Mouse (Mus musculus) lung, postnatal 0 days (tissue): ENCODE data around the gene Cd59a. TPM values are rescaled to one million over a fixed set of nuclear protein-coding genes. Genes with fewer than 3 reads are reported as not detected.

Source experiments
- ATAC-seq: fragments of 200-750 bp; cut with Nextera tagmentation; 2 replicates; pipeline ENCODE4 v1.8.0; 2017; ENCODE audit warnings: moderate library complexity
- DNase-seq: peaks from one replicate; pipeline ENCODE4 v3.0.0-alpha.2; 2016; ENCODE audit warnings: low spot score
- H3K27ac ChIP-seq: fragments of 300-500 bp; sonication (generic); 2 replicates; pipeline ENCODE4 v1.5.1; 2014; ENCODE audit warnings: antibody characterized with exemption, mild to moderate bottlenecking, low read length, mixed read lengths
- H3K27me3 ChIP-seq: fragments of 300-500 bp; sonication (generic); replicated peaks from 2 replicates; pipeline ENCODE4 v1.6.1; 2014; ENCODE audit warnings: low read length, mixed read lengths; ENCODE audit not compliant: insufficient read depth
- H3K36me3 ChIP-seq: fragments of 300-500 bp; sonication (generic); 2 replicates; pipeline ENCODE4 v1.6.1; 2014; ENCODE audit warnings: low read length, mixed read lengths; ENCODE audit not compliant: insufficient read depth
- H3K4me1 ChIP-seq: fragments of 300-500 bp; sonication (generic); 2 replicates; pipeline ENCODE4 v1.6.1; 2014; ENCODE audit warnings: antibody characterized with exemption, low read depth, low read length, mixed read lengths; ENCODE audit not compliant: insufficient read depth
- H3K4me2 ChIP-seq: fragments of 300-500 bp; sonication (generic); replicated peaks from 2 replicates; pipeline ENCODE4 v1.6.1; 2014; ENCODE audit warnings: low read depth, mild to moderate bottlenecking, low read length, moderate library complexity, mixed read lengths
- H3K4me3 ChIP-seq: fragments of 300-500 bp; sonication (generic); 2 replicates; pipeline ENCODE4 v1.5.1; 2014; ENCODE audit warnings: low read depth, low read length
- H3K9ac ChIP-seq: fragments of 300-500 bp; sonication (generic); replicated peaks from 2 replicates; pipeline ENCODE4 v1.6.1; 2014; ENCODE audit warnings: low read depth, mild to moderate bottlenecking
- H3K9me3 ChIP-seq: fragments of 300-500 bp; sonication (generic); 2 replicates; pipeline ENCODE4 v1.6.1; 2016; ENCODE audit warnings: low read length, mixed read lengths
- CTCF ChIP-seq: IDR thresholded peaks from 2 replicates; pipeline ENCODE4 v1.5.1; 2016; ENCODE audit warnings: antibody characterized with exemption, mild to moderate bottlenecking
- EP300 ChIP-seq: IDR thresholded peaks from 2 replicates; pipeline ENCODE4 v1.6.1; 2016; ENCODE audit warnings: antibody characterized with exemption, mild to moderate bottlenecking, control low read depth
- WGBS: fragments of 180-500 bp; shearing (Covaris S2); extraction: QIAGEN DNeasy Blood & Tissue Kit; methylation state at CpG from one replicate; pipeline ENCODE4 v1.1.7; 2014; 5-methylcytosine and 5-hydroxymethylcytosine counted together
- polyA plus RNA-seq: library from polyadenylated mRNA; unstranded; fragments of >200 nt; fragmentation: Nextera tagmentation; extraction: Ambion mirVana; gene quantifications from 2 replicates; pipeline ENCODE4 v1.2.1, GENCODE M21; 2015

Gene Cd59a
- polyA plus RNA-seq, 1 experiment from 2014 or later: 32.4 TPM

DNA sequence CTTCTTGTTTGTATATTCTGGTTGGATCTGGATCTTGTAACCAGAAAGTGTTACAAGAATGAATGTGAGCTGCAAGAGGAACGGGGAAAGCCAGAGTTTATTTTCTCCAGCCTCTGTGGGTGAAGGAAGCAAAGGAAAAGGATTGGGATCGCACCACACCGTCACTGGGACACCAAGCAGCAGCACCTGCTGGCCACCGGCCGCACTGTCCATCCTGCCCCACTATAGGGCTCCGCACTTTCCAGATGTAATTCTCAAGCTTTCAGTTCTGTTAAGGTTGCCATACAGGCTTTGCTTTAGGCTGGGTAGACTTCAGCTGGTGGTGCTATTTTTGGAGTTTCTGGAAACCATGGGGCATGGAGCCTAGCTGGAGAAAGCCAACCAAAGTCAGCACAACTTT, 24.7 kb downstream of the Cd59a start:
- Histone ChIP-seq H3K9me3 (no peaks in the 10 kb centered on the region), H3K9ac (no peak overlapping the region), H3K4me2 (no peak overlapping the region), H3K4me1 (peaks cover 3% of the 10 kb centered on the region; the same call in 1 of the 2 replicates), H3K36me3 (no peaks in the 10 kb centered on the region), H3K27ac (no peak overlapping the region), H3K4me3 (no peak overlapping the region), H3K27me3 (no peaks in the 10 kb centered on the region)
- TF ChIP-seq EP300 (no peak), CTCF (peak; percentile 32)
- WGBS: 55% methylated on average over 6 of the region's 6 CpGs
- DNase-seq (no peak), ATAC-seq (no peak)

DNA sequence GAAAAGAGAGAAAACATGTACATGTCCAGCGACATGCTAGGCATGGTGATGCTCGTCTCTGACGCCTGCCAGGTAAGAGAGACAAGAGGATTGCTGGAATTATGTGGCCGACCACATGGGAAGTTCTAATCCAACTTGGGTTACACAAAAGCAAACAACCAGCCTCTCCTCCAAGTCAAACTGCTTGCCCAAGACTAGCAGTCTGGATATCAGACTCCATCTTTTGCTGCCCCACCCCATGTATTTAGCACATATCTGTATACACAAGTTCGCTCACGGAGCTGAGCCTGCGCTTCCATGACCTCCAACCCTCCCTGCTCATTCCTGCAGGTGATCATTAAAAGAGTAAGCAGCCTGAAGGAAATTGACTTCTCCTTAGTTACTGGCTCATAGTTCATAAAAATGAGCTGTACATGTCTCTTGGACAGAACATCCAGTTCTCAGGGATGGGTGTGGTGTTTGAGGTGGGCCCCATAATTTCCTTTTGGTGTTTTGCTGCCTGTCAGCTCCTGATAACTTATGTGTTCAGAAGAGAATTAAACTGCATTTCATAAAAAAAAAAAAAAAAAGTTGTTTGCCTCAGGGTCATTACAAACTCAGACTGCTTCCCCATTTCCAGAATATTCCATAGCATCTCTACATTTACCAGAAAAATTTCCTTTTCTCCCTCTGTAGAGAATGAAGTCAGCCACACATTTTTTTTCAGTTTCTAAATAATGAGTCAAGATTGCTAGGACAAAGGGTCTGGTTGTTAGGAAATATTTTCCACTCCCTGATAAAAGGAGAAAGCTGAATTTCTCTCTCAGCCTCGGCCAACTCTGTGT, 26.3 kb downstream of the Cd59a start:
- H3K27me3 ChIP-seq: no peaks in the 10 kb centered on the region
- TF ChIP-seq EP300 (peak; percentile 99), CTCF (no peak)
- ATAC-seq (peak; percentile 19; the same call in 1 of the 2 replicates), DNase-seq (no peak)
- peaks cover 3% of the 10 kb centered on the region; the same call in 1 of the 2 replicates for H3K4me1 ChIP-seq
- peak overlapping the region; percentile 98 for H3K4me2 ChIP-seq
- H3K27ac ChIP-seq: 0 out of 2 replicates have a peak overlapping the region, but pooled peaks have one; percentile 32
- H3K36me3 ChIP-seq: no peaks in the 10 kb centered on the region
- 66% methylated on average over 8 of the region's 8 CpGs for WGBS
- H3K4me3 ChIP-seq: peak overlapping the region; percentile 66
- no peaks in the 10 kb centered on the region for H3K9me3 ChIP-seq
- H3K9ac ChIP-seq: peak overlapping the region; percentile 37; the same call in 1 of the 2 replicates

DNA sequence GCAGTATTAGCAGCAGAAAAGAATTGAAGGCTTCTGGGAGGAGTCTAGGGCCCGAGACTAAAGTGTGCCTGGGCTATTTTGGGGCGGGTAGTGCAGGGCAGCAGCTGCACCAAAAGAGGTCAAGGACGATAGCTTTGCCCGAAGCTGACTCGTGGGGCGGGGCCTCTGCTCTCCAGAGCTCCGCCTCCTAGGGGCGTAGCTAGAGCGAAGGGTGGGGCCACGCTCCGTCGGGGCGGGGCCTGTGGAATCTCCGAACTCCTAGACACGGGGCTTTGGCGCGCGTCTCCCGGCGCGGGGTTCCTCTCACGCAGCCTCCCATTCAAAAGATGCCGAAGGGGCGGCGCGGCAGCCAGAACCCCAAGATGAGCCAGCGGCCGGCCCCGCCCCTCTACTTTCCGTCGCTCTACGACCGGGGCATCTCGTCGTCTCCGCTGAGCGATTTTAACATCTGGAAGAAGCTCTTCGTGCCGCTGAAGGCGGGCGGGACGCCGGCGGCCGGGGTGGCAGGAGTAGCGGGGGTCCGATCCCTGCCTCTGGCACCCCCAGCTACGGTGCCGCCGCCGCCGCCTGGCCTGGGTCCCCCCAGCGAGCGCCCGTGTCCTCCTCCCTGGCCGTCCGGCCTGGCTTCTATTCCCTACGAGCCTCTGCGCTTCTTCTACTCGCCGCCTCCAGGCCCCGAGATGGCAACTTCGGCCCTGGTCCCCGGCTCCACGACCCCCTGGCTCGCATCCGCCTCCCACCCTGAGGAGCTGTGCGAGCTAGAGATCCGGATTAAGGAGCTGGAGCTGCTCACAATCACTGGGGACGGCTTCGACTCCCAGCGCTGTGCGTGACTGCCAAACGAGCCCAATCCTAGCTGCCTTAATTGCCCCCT, 27.1 kb downstream of the Cd59a start, which contains the start of gene A930018P22Rik:
Gene A930018P22Rik (plus strand): TSS at position 265 of the 874 bp plus-strand sequence.
- peak within 1 kb of the TSS; percentile 37; the same call in 1 of the 2 replicates for H3K9ac ChIP-seq
- no peaks in the 10 kb centered on the region for H3K36me3 ChIP-seq
- under 1% methylated on average over 58 of the region's 74 CpGs for WGBS
- H3K27me3 ChIP-seq: no peaks in the 10 kb centered on the region
- DNase-seq (peak; percentile 94), ATAC-seq (peak; percentile 96)
- H3K4me2 ChIP-seq: peak within 1 kb of the TSS; percentile 98
- peaks cover 3% of the 10 kb centered on the region; the same call in 1 of the 2 replicates for H3K4me1 ChIP-seq
- peak; percentile 22; the same call in 1 of the 2 replicates for TF ChIP-seq CTCF
- no peak for TF ChIP-seq EP300
- H3K4me3 ChIP-seq: peak within 1 kb of the TSS; percentile 66
- no peaks in the 10 kb centered on the region for H3K9me3 ChIP-seq
- peak within 1 kb of the TSS; percentile 44; the same call in 1 of the 2 replicates for H3K27ac ChIP-seq

DNA sequence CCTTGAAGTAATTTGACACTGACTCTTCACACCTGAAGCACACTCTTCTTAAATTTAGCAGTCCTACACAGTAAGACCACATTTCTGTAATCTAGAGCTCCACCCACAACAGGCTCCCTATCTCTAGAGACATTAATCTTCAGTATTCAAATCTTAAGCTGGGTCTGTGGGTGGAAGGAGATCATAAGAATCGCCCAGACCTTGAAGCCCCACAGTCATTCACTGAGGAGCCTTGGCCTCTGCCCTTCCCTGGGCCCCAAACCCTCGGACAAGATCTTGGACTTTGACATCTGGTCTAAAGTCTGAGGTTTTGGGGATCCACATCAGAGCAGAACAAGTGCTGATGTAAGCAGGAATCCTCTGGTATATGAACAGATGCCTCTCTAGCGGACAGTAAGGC, 27.9 kb downstream of the Cd59a start:
- no peak for DNase-seq
- no peak overlapping the region for H3K9ac ChIP-seq
- peak overlapping the region; percentile 98 for H3K4me2 ChIP-seq
- H3K9me3 ChIP-seq: no peaks in the 10 kb centered on the region
- H3K4me1 ChIP-seq: peaks cover 3% of the 10 kb centered on the region; the same call in 1 of the 2 replicates
- ATAC-seq: no peak
- no peaks in the 10 kb centered on the region for H3K27me3 ChIP-seq
- 43% methylated on average over 3 of the region's 3 CpGs for WGBS
- no peak for TF ChIP-seq CTCF
- TF ChIP-seq EP300: no peak
- no peak overlapping the region for H3K27ac ChIP-seq
- no peak overlapping the region for H3K4me3 ChIP-seq
- H3K36me3 ChIP-seq: no peaks in the 10 kb centered on the region

DNA sequence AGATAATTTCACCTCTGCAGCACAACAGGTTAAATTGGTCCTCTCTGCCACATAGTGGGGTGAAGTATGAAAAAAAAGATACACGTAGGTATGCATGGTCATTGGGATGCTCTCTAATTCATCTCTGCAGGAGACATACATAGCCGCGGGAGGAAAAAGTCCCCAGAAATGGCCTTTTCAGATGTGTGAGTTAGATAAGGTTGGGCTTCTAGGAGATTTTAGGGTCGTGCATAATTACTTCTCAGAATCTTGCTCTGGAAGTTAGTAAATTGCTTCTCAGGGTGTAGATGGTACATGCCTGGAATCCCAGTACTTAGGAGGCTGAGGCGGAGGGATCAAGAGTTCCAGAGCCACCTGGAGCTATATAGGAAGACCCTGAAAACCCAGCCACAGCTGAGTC, 28.5 kb downstream of the Cd59a start:
- no peaks in the 10 kb centered on the region for H3K27me3 ChIP-seq
- H3K4me2 ChIP-seq: no peak overlapping the region
- H3K27ac ChIP-seq: no peak overlapping the region
- H3K9ac ChIP-seq: no peak overlapping the region
- H3K4me1 ChIP-seq: peaks cover 3% of the 10 kb centered on the region; the same call in 1 of the 2 replicates
- ATAC-seq (no peak), DNase-seq (no peak)
- 70% methylated on average over 5 of the region's 5 CpGs for WGBS
- H3K4me3 ChIP-seq: no peak overlapping the region
- no peaks in the 10 kb centered on the region for H3K9me3 ChIP-seq
- H3K36me3 ChIP-seq: no peaks in the 10 kb centered on the region
- TF ChIP-seq CTCF (no peak), EP300 (no peak)
